Comparison of ENCODE assay signal across 11 mouse cellular contexts in genomic region chr17:8847558-8847957, GRCm38 (mm10).
DNase-seq lines count a peak whose midpoint lies in the region; ATAC-seq lines count a peak whose summit lies in the region.
"Had no signal": no experiment of that assay in that cellular context is flagged by ENCODE, and none has a peak within 500 bp of the region (broad histone marks: within the 10 kb centered on the region; RNA-seq: fewer than 3 reads in every experiment).

No protein-coding gene starts in this region.

- H3K9me3 ChIP-seq in midbrain, embryonic 14.5 days (ENCODE audit: control insufficient read depth, low read length), result no peaks in the 10 kb centered on the region
- H3K9me3 ChIP-seq in kidney, embryonic 15.5 days (replicated peaks), result no peaks in the 10 kb centered on the region
- H3K9me3 ChIP-seq: limb, embryonic 10.5 days; midbrain, embryonic 13.5 days had no signal

- H3K4me2 ChIP-seq in midbrain, embryonic 14.5 days (ENCODE audit: low read length), result no peak overlapping the region
- no peak overlapping the region for H3K4me2 ChIP-seq in kidney, embryonic 15.5 days
- H3K4me2 ChIP-seq: midbrain, embryonic 13.5 days had no signal

- no peak overlapping the region for H3K4me3 ChIP-seq in midbrain, embryonic 14.5 days (replicated peaks; ENCODE audit: low read depth, low read length)
- H3K4me3 ChIP-seq in kidney, embryonic 15.5 days (replicated peaks), result no peak overlapping the region
- H3K4me3 ChIP-seq: limb, embryonic 10.5 days; midbrain, embryonic 13.5 days had no signal

- ATAC-seq in midbrain, embryonic 14.5 days (ENCODE audit: low FRiP score, low TSS enrichment), result no peak
- ATAC-seq in kidney, embryonic 15.5 days (replicated peaks; ENCODE audit: low FRiP score), result no peak
- ATAC-seq: midbrain, embryonic 13.5 days had no signal

- H3K36me3 ChIP-seq in midbrain, embryonic 14.5 days (ENCODE audit: control insufficient read depth, insufficient read depth, low read length), result no peaks in the 10 kb centered on the region
- H3K36me3 ChIP-seq in kidney, embryonic 15.5 days, result no peaks in the 10 kb centered on the region
- H3K36me3 ChIP-seq: limb, embryonic 10.5 days; midbrain, embryonic 13.5 days had no signal

- 0 out of 2 replicates have a peak, but pooled peaks cover 6% of the 10 kb centered on the region for H3K4me1 ChIP-seq in midbrain, embryonic 14.5 days (ENCODE audit: control insufficient read depth, insufficient read depth, low read length)
- peaks cover 13% of the 10 kb centered on the region for H3K4me1 ChIP-seq in kidney, embryonic 15.5 days

- intact Hi-C loops in gastrocnemius, postnatal 14 days (cut with DNase I; ENCODE audit: low total_unique reads), result no loop called here
- intact Hi-C loops in gastrocnemius, postnatal 36 days (cut with DNase I), result no loop called here

- H3K9ac ChIP-seq in midbrain, embryonic 14.5 days (replicated peaks; ENCODE audit: low read length), result no peak overlapping the region
- no peak overlapping the region for H3K9ac ChIP-seq in kidney, embryonic 15.5 days
- H3K9ac ChIP-seq: midbrain, embryonic 13.5 days had no signal

- H3K27me3 ChIP-seq in midbrain, embryonic 14.5 days (ENCODE audit: control insufficient read depth, insufficient read depth, low read length), result no peaks in the 10 kb centered on the region
- H3K27me3 ChIP-seq in kidney, embryonic 15.5 days, result no peaks in the 10 kb centered on the region
- H3K27me3 ChIP-seq: midbrain, embryonic 13.5 days had no signal

- 78% methylated on average over 7 of the region's 7 CpGs for WGBS in midbrain, embryonic 14.5 days
- WGBS in kidney, embryonic 15.5 days, result 57% methylated on average over 7 of the region's 7 CpGs

- no peak overlapping the region for H3K27ac ChIP-seq in midbrain, embryonic 14.5 days (replicated peaks; ENCODE audit: low read depth, low read length)
- H3K27ac ChIP-seq in kidney, embryonic 15.5 days, result no peak overlapping the region
- H3K27ac ChIP-seq: limb, embryonic 10.5 days; midbrain, embryonic 13.5 days had no signal

- peak; percentile 19 for DNase-seq in gastrocnemius, postnatal 14 days
- no peak for DNase-seq in gastrocnemius, postnatal 36 days
- DNase-seq in NIH3T3 (ENCODE audit: low read depth), result peak; percentile 48
- peak; percentile 43 to 53 for DNase-seq in cerebellum, postnatal 14 days
- DNase-seq in layer of hippocampus, postnatal 14 days (ENCODE audit: low spot score in 2 of 2), result peak; percentile 56 to 69
- no peak for DNase-seq in midbrain, embryonic 14.5 days
- no peak for DNase-seq in thymus, adult 18-20 months
- DNase-seq: spleen, adult 18-20 months had no signal

Comparison
In these comparisons a context has a peak if more than half of its experiments do, and no peak if none do; other contexts are left out.
1. DNase-seq: peak in gastrocnemius, postnatal 14 days (single experiment), NIH3T3 (single experiment), cerebellum, postnatal 14 days (2 of 2) and layer of hippocampus, postnatal 14 days (2 of 2); none in gastrocnemius, postnatal 36 days (0 of 2), midbrain, embryonic 14.5 days (single experiment) and thymus, adult 18-20 months (0 of 2).